Mouse (Mus musculus): ENCODE measurements around the gene Hmcn2. TPM values are rescaled to one million over a fixed set of nuclear protein-coding genes. Genes with fewer than 3 reads are reported as not detected.

The Hmcn2 gene
- total and polyA plus RNA-seq, 2 experiments from 2014 or later, result 0.54 to 0.68 TPM

- Histone ChIP-seq H3K4me2 (ENCODE audit: low read depth, low read length) (no peak overlapping the region), H3K27ac (no peak overlapping the region)
These were observed 128.4 kb downstream of the Hmcn2 start for GRCm38 (mm10) chr2:31442480-31443160.

GRCm38 (mm10) chr2:31446036-31446435, 131.8 kb downstream of the Hmcn2 start:
- Histone ChIP-seq H3K9ac (replicated peaks; ENCODE audit: low read length) (no peak overlapping the region), H3K4me1 (ENCODE audit: insufficient read depth, low read length) (0 out of 2 replicates have a peak, but pooled peaks cover 9% of the 10 kb centered on the region), H3K27me3 (ENCODE audit: insufficient read depth, low read length) (0 out of 2 replicates have a peak, but pooled peaks cover 2% of the 10 kb centered on the region), H3K9me3 (ENCODE audit: low read length) (no peaks in the 10 kb centered on the region), H3K4me2 (ENCODE audit: low read depth, low read length) (no peak overlapping the region), H3K36me3 (ENCODE audit: insufficient read depth, low read length) (no peaks in the 10 kb centered on the region), H3K27ac (no peak overlapping the region), H3K4me3 (ENCODE audit: low read length) (no peak overlapping the region)
- WGBS, result 83% methylated on average over 4 of the region's 4 CpGs
- no peak for DNase-seq (ENCODE audit: low spot score)
- no peak for ATAC-seq
- TF ChIP-seq CTCF (IDR thresholded peaks at IDR 0.05; ENCODE audit: low read depth), result no peak

More at GRCm38 (mm10) chr2:31442480-31443160, 128.4 kb downstream of the Hmcn2 start:
- Histone ChIP-seq H3K27me3 (ENCODE audit: insufficient read depth, low read length) (no peaks in the 10 kb centered on the region), H3K4me3 (ENCODE audit: low read length) (no peak overlapping the region), H3K9ac (replicated peaks; ENCODE audit: low read length) (no peak overlapping the region), H3K4me1 (ENCODE audit: insufficient read depth, low read length) (no peaks in the 10 kb centered on the region), H3K36me3 (ENCODE audit: insufficient read depth, low read length) (no peaks in the 10 kb centered on the region), H3K9me3 (ENCODE audit: low read length) (no peaks in the 10 kb centered on the region)
- ATAC-seq (peak; percentile 81), DNase-seq (ENCODE audit: low spot score) (peak; percentile 48)
- WGBS, result 43% methylated on average over 11 of the region's 11 CpGs
- TF ChIP-seq CTCF (IDR thresholded peaks at IDR 0.05; ENCODE audit: low read depth), result no peak

- Histone ChIP-seq H3K27me3 (ENCODE audit: insufficient read depth, low read length) (0 out of 2 replicates have a peak, but pooled peaks cover 4% of the 10 kb centered on the region), H3K4me3 (ENCODE audit: low read length) (no peak overlapping the region), H3K27ac (no peak overlapping the region), H3K4me2 (ENCODE audit: low read depth, low read length) (no peak overlapping the region), H3K9me3 (ENCODE audit: low read length) (no peaks in the 10 kb centered on the region), H3K9ac (replicated peaks; ENCODE audit: low read length) (no peak overlapping the region), H3K36me3 (ENCODE audit: insufficient read depth, low read length) (no peaks in the 10 kb centered on the region), H3K4me1 (ENCODE audit: insufficient read depth, low read length) (0 out of 2 replicates have a peak, but pooled peaks cover 9% of the 10 kb centered on the region)
- TF ChIP-seq CTCF (IDR thresholded peaks at IDR 0.05; ENCODE audit: low read depth), result no peak
- DNase-seq (ENCODE audit: low spot score) (no peak), ATAC-seq (no peak)
- WGBS, result 63% methylated on average over 4 of the region's 4 CpGs
These were observed 132.2 kb downstream of the Hmcn2 start for GRCm38 (mm10) chr2:31446456-31446855.

- no peak for TF ChIP-seq CTCF (IDR thresholded peaks at IDR 0.05; ENCODE audit: low read depth)
These were observed 133.3 kb downstream of the Hmcn2 start for GRCm38 (mm10) chr2:31447536-31447935.

GRCm38 (mm10) chr2:31448756-31449440, 134.7 kb downstream of the Hmcn2 start:
- H3K27ac ChIP-seq, result peak overlapping the region; percentile 72
- ATAC-seq, result peak; percentile 45
- no peak overlapping the region for H3K4me2 ChIP-seq (ENCODE audit: low read depth, low read length)
- 21% methylated on average over 3 of the region's 3 CpGs for WGBS
- H3K36me3 ChIP-seq (ENCODE audit: insufficient read depth, low read length), result no peaks in the 10 kb centered on the region
- no peaks in the 10 kb centered on the region for H3K9me3 ChIP-seq (ENCODE audit: low read length)
- 0 out of 2 replicates have a peak, but pooled peaks cover 9% of the 10 kb centered on the region for H3K4me1 ChIP-seq (ENCODE audit: insufficient read depth, low read length)
- no peak overlapping the region for H3K9ac ChIP-seq (replicated peaks; ENCODE audit: low read length)
- TF ChIP-seq CTCF (IDR thresholded peaks at IDR 0.05; ENCODE audit: low read depth), result no peak
- 0 out of 2 replicates have a peak, but pooled peaks cover 4% of the 10 kb centered on the region for H3K27me3 ChIP-seq (ENCODE audit: insufficient read depth, low read length)
- H3K4me3 ChIP-seq (ENCODE audit: low read length), result no peak overlapping the region
- DNase-seq (ENCODE audit: low spot score), result no peak

More at GRCm38 (mm10) chr2:31447536-31447935, 133.3 kb downstream of the Hmcn2 start:
- Histone ChIP-seq H3K4me3 (ENCODE audit: low read length) (no peak overlapping the region), H3K9ac (replicated peaks; ENCODE audit: low read length) (no peak overlapping the region), H3K27ac (no peak overlapping the region), H3K4me2 (ENCODE audit: low read depth, low read length) (no peak overlapping the region), H3K9me3 (ENCODE audit: low read length) (no peaks in the 10 kb centered on the region), H3K4me1 (ENCODE audit: insufficient read depth, low read length) (0 out of 2 replicates have a peak, but pooled peaks cover 9% of the 10 kb centered on the region), H3K36me3 (ENCODE audit: insufficient read depth, low read length) (no peaks in the 10 kb centered on the region), H3K27me3 (ENCODE audit: insufficient read depth, low read length) (0 out of 2 replicates have a peak, but pooled peaks cover 4% of the 10 kb centered on the region)
- ATAC-seq (no peak), DNase-seq (ENCODE audit: low spot score) (no peak)
- WGBS, result 80% methylated on average over 2 of the region's 2 CpGs

- Histone ChIP-seq H3K27ac (peak overlapping the region; percentile 72), H3K4me1 (ENCODE audit: insufficient read depth, low read length) (0 out of 2 replicates have a peak, but pooled peaks cover 9% of the 10 kb centered on the region), H3K36me3 (ENCODE audit: insufficient read depth, low read length) (no peaks in the 10 kb centered on the region), H3K4me3 (ENCODE audit: low read length) (no peak overlapping the region), H3K9me3 (ENCODE audit: low read length) (no peaks in the 10 kb centered on the region), H3K4me2 (ENCODE audit: low read depth, low read length) (no peak overlapping the region), H3K27me3 (ENCODE audit: insufficient read depth, low read length) (0 out of 2 replicates have a peak, but pooled peaks cover 4% of the 10 kb centered on the region), H3K9ac (replicated peaks; ENCODE audit: low read length) (no peak overlapping the region)
- DNase-seq (ENCODE audit: low spot score) (peak; percentile 90), ATAC-seq (peak; percentile 94)
- WGBS, result 11% methylated on average over 4 of the region's 4 CpGs
- no peak; the same call in 1 of the 2 replicates for TF ChIP-seq CTCF (IDR thresholded peaks at IDR 0.05; ENCODE audit: low read depth)
These were observed 135.2 kb downstream of the Hmcn2 start for GRCm38 (mm10) chr2:31449441-31449815.

All from hindbrain, postnatal 0 days (tissue).